Mouse (Mus musculus): ENCODE data around the gene Pkig.

The Pkig gene

DNA sequence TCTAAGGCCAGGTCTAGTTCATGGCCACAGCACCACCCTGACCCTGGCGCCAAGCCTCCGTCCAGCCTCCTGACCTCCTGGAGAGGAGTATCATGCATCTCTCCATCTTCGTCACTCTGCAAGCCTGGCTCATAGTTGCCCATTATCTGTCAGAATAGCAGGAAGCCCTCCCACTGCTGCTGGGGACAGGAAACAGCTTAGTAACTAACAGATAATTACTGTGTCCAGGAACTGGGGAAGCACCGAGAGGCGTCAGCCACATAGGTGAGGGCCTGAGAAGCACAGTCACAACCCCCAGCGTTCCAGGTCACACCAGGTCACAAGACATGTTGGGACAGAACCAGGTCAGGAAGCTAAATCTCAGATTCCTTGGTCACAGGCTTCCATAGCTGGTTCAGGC, 85.2 kb downstream of the Pkig start:
- DNase-seq (ENCODE audit: extremely low spot score, low read depth, low spot score): no peak

- DNase-seq (ENCODE audit: extremely low spot score, low read depth, low spot score): no peak
These were observed 86.8 kb downstream of the Pkig start for GRCm38 (mm10) chr2:163744801-163745570.

DNA sequence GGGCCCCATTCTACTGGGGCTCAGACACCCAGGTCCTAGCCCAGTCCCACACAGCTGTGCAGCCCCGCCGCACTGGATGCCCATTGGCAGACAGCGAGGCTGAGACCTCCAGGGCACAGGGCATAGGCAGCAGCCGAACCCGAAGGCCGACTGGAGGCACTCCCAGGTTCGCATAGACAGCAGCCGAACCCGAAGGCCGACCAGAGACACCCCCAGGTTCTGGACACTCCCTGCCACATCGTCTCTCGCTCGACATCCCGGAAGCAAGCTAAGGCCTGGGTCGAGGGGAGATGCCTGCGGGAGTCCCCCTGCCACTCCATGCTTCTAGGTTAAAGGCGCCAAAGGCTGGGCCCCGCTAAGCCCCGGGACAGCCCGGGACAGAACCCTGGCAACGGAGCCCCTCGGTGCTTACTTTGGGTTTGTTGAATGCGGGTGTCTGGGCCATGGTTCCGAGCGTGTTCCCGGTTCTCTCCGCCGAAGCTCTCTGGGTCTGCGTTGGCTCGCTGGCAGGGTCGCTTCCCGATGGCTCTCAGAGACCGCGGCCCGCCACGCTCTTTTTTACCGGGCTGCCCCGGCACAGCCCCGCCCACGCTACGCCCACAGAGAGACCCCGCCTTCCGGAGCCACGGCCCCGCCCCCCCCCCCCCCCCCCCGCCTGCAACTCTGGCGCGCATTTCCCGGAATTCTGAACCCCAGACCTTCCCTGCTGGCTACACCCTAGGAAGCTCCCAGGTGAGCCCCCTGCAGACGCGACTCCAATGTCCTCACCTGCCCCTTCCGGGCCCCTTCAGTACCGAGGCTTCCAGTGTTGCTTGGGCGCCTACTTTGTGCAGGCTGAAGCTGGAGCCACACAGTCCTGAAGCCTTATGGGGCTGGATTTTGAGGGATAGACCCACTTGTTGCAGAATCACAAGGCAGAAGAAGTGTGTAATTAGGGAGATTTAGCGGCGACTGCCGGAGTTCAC, 91.7 kb downstream of the Pkig start, which contains the start of gene Ada:
Gene Ada (minus strand): TSS at position 593 of the 965 bp plus-strand sequence.
- no peak for DNase-seq (ENCODE audit: extremely low spot score, low read depth, low spot score)

- DNase-seq (ENCODE audit: extremely low spot score, low read depth, low spot score): no peak
These were observed 96.0 kb downstream of the Pkig start for GRCm38 (mm10) chr2:163754228-163754627.

DNA sequence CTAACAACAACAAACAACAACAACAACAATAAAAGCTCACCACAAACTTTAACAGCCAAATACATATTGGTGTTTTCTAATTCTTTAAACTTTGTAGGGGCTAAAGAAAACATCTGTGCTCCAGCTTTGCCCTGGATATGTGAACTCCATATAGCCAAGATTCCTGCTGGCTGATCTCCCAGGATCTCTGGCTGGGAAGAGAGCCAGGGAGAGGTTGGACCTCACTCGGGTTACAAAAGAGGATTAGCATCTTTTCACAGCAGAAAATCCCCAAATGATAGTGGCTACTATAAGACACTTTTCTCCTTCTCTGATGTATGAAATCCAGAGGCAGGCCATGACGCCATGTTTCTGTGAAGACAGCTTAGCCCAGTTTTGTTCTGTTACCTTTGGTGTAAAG, 98.5 kb downstream of the Pkig start:
- no peak for DNase-seq (ENCODE audit: extremely low spot score, low read depth, low spot score)

- DNase-seq (ENCODE audit: extremely low spot score, low read depth, low spot score): no peak
These were observed 100.0 kb downstream of the Pkig start for GRCm38 (mm10) chr2:163758146-163758545.

DNA sequence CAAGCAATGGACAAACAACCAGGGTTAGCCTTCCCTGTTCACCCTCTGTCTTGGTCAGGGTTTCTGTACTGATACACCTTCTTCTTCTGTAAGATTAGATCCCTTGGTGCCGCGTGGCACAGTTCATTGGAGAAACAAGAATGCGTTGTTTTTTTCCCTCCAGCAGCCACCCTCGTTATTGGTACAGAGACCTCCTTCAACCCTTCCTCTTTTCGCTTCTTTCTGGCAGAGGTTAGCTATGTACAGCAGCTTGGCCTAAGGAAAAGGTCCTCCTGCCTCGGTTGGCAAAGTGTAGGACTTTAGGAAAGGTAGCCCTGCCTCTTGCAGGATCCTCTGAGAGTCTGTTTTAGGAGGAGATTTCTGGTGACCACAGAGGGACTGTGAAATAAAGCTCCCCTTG, 102.4 kb downstream of the Pkig start:
- DNase-seq (ENCODE audit: extremely low spot score, low read depth, low spot score): no peak

DNA sequence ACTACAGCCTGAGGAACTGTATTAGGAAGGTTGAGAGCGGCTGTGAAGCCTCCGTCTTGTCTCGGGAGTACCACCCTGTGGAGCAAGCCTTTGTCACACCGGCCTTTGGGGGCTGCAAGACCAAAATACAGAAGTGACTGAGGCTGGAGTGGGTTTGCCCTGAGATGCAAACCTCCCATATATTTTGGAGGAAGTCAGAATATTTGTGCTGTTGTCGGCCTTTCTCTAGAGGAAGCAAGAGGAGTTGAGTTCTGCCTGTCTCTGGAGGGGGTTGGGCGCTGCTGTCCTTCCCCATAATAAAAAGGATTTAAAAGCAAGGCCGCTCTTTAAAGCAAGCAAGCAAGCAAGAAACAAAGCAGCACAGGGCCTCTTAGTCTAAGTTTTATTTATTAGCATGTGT, 103.2 kb downstream of the Pkig start:
- DNase-seq (ENCODE audit: extremely low spot score, low read depth, low spot score): no peak

DNA sequence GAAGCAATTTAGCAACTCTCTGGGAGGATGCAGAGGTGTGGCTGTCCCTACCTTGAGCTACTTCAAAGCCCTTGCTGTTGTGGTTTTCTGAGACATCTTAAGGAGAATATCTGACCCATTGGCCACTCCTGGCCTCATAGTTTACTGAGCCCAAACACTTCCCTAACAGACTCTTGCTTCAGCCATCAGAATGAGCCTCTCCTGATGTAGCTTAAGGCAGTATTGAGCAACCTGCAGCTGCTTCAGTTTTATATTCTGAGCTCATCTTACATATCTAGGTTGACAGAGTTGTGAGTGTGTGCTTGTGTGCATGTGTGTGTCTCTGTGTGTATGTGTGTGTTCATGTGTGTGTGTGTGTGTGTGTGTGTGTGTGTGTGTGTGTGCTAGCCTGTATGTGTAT, 108.1 kb downstream of the Pkig start:
- DNase-seq (ENCODE audit: extremely low spot score, low read depth, low spot score): no peak

DNA sequence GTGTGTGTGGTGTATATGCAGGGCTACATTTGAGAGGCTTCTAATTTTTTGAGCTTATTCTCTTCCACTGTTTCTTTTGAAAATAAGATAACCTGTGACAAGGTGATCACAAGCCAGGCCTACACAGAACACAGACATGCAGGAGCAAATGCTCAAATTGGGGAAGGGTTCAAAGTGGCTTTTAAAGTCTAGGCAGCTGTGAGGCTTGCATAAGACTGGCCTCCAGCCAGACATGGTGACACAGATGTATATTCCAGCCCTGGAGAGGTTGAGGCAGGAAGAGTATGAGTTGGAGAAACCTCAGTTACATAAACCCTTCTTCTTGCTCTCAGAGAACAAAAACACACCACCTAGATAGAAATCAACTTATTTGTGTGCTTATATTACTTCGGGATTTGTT, 108.7 kb downstream of the Pkig start:
- no peak for DNase-seq (ENCODE audit: extremely low spot score, low read depth, low spot score)

- no peak for DNase-seq (ENCODE audit: extremely low spot score, low read depth, low spot score)
These were observed 112.5 kb downstream of the Pkig start for GRCm38 (mm10) chr2:163770731-163771130.
